Mouse (Mus musculus) embryonic fibroblast, embryonic 13.5 days (primary cell): ENCODE data around the gene Lpgat1.

Experiments
- CTCF ChIP-seq: IDR thresholded peaks from 2 replicates; pipeline ENCODE4 v1.5.1; 2011; ENCODE audit warnings: mild to moderate bottlenecking, control low read depth, low read length, moderate library complexity, borderline replicate concordance; ENCODE audit not compliant: insufficient read depth
- POLR2A ChIP-seq: IDR thresholded peaks from 2 replicates; pipeline ENCODE4 v1.6.1; 2011; ENCODE audit warnings: low read depth, mild to moderate bottlenecking, control low read depth, low read length, moderate library complexity

DNA sequence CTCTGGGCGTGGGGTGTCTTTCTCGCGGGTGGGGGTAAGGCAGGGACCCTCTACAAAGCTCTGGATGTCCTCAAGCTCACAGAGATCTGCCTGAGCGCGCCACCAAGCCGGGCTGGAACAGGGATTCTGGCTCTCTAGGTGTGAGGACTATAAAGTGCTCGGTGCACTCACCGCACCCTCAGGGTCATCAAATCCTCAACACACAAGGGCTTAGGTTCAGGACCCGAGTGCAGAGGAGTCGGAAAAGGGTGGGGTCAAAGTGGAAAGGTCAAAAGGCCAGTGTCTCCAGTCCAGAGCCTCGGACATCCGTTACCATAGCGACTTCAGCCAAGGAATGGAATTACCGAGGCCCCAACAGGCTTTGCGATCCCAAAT, 103.3 kb downstream of the Lpgat1 start:
- no peak for TF ChIP-seq CTCF
- no peak for TF ChIP-seq POLR2A
